Mouse (Mus musculus) limb, embryonic 15.5 days (tissue): ENCODE data around the gene Apol6. TPM values are rescaled to one million over a fixed set of nuclear protein-coding genes. Genes with fewer than 3 reads are reported as not detected.
A peak's percentile ranks its signal among the peaks of the same experiment; 100 is the strongest.

Source experiments
- ATAC-seq: fragments of 200-750 bp; cut with Nextera tagmentation; 2 replicates; pipeline ENCODE4 v1.8.0; 2017; ENCODE audit warnings: low read depth, moderate TSS enrichment; ENCODE audit not compliant: insufficient number of reproducible peaks, low FRiP score, low TSS enrichment
- H3K27ac ChIP-seq: fragments of 300-500 bp; sonication (generic); 2 replicates; pipeline ENCODE4 v1.5.1; 2015; ENCODE audit warnings: moderate library complexity, mild to moderate bottlenecking, inconsistent platforms
- H3K27me3 ChIP-seq: fragments of 300-500 bp; sonication (generic); 2 replicates; pipeline ENCODE4 v1.6.1; 2015; ENCODE audit warnings: inconsistent platforms
- H3K36me3 ChIP-seq: fragments of 300-500 bp; sonication (generic); 2 replicates; pipeline ENCODE4 v1.6.1; 2015; ENCODE audit warnings: inconsistent platforms
- H3K4me1 ChIP-seq: fragments of 300-500 bp; sonication (generic); 2 replicates; pipeline ENCODE4 v1.6.1; 2015; ENCODE audit warnings: inconsistent platforms
- H3K4me2 ChIP-seq: fragments of 300-500 bp; sonication (generic); 2 replicates; pipeline ENCODE4 v1.6.1; 2015; ENCODE audit warnings: mild to moderate bottlenecking, inconsistent platforms
- H3K4me3 ChIP-seq: fragments of 300-500 bp; sonication (generic); 2 replicates; pipeline ENCODE4 v1.5.1; 2015; ENCODE audit warnings: mild to moderate bottlenecking, inconsistent platforms
- H3K9ac ChIP-seq: fragments of 300-500 bp; sonication (generic); 2 replicates; pipeline ENCODE4 v1.6.1; 2015; ENCODE audit warnings: inconsistent platforms
- H3K9me3 ChIP-seq: fragments of 300-500 bp; sonication (generic); 2 replicates; pipeline ENCODE4 v1.6.1; 2016; ENCODE audit warnings: inconsistent platforms
- WGBS: fragments of 180-500 bp; shearing (Covaris S2); methylation state at CpG from one replicate; pipeline ENCODE4 v1.1.7; 2015; 5-methylcytosine and 5-hydroxymethylcytosine counted together
- polyA plus RNA-seq: library from polyadenylated mRNA; unstranded; fragments of >200 nt; fragmentation: Nextera tagmentation; extraction: Ambion mirVana; gene quantifications from 2 replicates; pipeline ENCODE4 v1.2.1, GENCODE M21; 2015

Gene Apol6
- polyA plus RNA-seq, 1 experiment from 2014 or later: 0.15 TPM

GRCm38 (mm10) chr15:77018740-77019340 lies 25.7 kb upstream of the Apol6 start:
- no peak for ATAC-seq
- Histone ChIP-seq H3K4me1 (peaks cover 11% of the 10 kb centered on the region), H3K9ac (no peak overlapping the region), H3K27me3 (no peaks in the 10 kb centered on the region), H3K9me3 (no peaks in the 10 kb centered on the region), H3K4me2 (no peak overlapping the region), H3K27ac (no peak overlapping the region), H3K4me3 (no peak overlapping the region), H3K36me3 (no peaks in the 10 kb centered on the region)
- WGBS: 59% methylated on average over 6 of the region's 6 CpGs

- H3K36me3 ChIP-seq: no peaks in the 10 kb centered on the region
- no peaks in the 10 kb centered on the region for H3K9me3 ChIP-seq
- H3K4me2 ChIP-seq: no peak overlapping the region
- WGBS: 83% methylated on average over 7 of the region's 7 CpGs
- H3K4me3 ChIP-seq: no peak overlapping the region
- no peak overlapping the region for H3K27ac ChIP-seq
- no peak overlapping the region for H3K9ac ChIP-seq
- ATAC-seq: no peak
- 0 out of 2 replicates have a peak, but pooled peaks cover 5% of the 10 kb centered on the region for H3K4me1 ChIP-seq
- H3K27me3 ChIP-seq: no peaks in the 10 kb centered on the region
These were observed 25.0 kb upstream of the Apol6 start for GRCm38 (mm10) chr15:77019533-77019932.

DNA sequence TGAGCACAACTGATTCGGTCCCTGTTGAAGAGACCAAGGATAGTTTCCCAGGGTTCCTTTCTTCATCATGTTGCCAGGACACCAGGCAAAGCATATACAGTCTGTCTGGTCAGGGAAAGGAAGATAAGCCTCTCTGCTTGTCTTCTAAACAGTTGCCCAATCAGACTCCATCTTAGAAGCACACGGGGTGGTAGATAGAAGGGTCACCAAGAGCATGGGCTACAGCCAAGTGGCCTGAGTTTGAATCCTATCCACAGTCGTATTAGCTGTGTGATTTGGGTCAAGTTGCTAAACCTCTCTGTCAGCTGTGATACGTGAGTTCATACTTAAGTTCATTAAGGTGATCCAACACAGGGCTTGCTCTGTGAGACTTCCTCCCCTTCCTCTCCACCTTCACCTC lies 24.4 kb upstream of the Apol6 start:
- Histone ChIP-seq H3K36me3 (no peaks in the 10 kb centered on the region), H3K27ac (no peak overlapping the region), H3K27me3 (no peaks in the 10 kb centered on the region), H3K9ac (no peak overlapping the region), H3K9me3 (no peaks in the 10 kb centered on the region), H3K4me1 (0 out of 2 replicates have a peak, but pooled peaks cover 5% of the 10 kb centered on the region), H3K4me2 (no peak overlapping the region), H3K4me3 (no peak overlapping the region)
- WGBS: 86% methylated on average over 4 of the region's 4 CpGs
- ATAC-seq: no peak

- Histone ChIP-seq H3K27me3 (no peaks in the 10 kb centered on the region), H3K9me3 (no peaks in the 10 kb centered on the region), H3K4me2 (no peak overlapping the region), H3K9ac (no peak overlapping the region), H3K4me3 (no peak overlapping the region), H3K27ac (no peak overlapping the region), H3K4me1 (0 out of 2 replicates have a peak, but pooled peaks cover 8% of the 10 kb centered on the region), H3K36me3 (no peaks in the 10 kb centered on the region)
- ATAC-seq: no peak
- WGBS: 92% methylated on average over 3 of the region's 3 CpGs
These were observed 23.5 kb upstream of the Apol6 start for GRCm38 (mm10) chr15:77021056-77021455.

DNA sequence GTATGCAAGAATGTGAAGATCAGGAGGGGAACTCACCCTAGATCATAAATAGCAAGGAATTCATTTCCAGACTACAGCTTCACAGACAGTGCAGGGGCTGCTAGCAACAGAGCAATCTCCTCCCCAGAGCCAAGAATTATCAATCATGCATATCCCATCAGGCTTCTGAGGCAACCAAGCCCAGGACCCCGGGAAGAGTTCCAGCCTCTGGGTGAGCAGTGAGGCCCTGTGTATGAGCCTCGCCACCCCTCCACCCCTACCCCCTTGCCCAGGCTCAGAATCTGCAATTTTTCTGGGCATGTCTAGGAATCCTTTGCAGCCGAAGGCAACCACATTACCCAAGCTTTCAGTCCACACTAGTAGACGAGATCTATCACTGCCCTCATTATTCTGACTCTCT lies 22.7 kb upstream of the Apol6 start:
- H3K9ac ChIP-seq: no peak overlapping the region
- H3K4me2 ChIP-seq: no peak overlapping the region
- H3K27me3 ChIP-seq: no peaks in the 10 kb centered on the region
- no peaks in the 10 kb centered on the region for H3K9me3 ChIP-seq
- H3K4me3 ChIP-seq: no peak overlapping the region
- H3K4me1 ChIP-seq: 0 out of 2 replicates have a peak, but pooled peaks cover 11% of the 10 kb centered on the region
- H3K27ac ChIP-seq: no peak overlapping the region
- 55% methylated on average over 4 of the region's 4 CpGs for WGBS
- no peak for ATAC-seq
- H3K36me3 ChIP-seq: no peaks in the 10 kb centered on the region

DNA sequence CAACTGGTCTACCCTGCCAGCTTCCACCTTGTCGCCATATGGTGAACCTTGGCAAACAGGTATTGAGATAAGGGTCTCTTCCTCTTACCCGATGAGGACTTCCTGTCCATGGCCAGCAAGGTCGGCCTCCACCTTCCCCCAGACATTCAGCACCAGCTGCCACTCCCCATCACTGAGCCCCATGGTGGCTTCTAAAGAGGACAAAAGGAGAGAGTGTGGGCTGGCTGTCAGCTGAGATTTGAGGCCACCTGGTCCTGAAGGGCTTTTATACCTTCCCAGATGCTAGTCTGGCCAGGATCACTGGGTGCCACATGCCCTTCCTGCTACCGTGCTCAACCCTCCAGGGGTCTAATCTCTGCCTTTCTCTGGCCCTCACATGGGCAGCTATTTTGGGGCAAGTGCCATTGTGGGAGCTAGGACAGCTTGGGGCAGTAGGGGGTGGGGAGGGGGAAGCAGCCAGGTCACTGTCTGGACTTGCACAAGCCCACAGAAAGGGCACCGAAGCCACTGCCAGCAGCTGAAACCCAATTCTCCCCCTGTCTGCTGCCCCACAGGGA lies 22.1 kb upstream of the Apol6 start:
- Histone ChIP-seq H3K9me3 (no peaks in the 10 kb centered on the region), H3K4me3 (no peak overlapping the region), H3K27ac (no peak overlapping the region), H3K4me2 (no peak overlapping the region), H3K9ac (no peak overlapping the region), H3K36me3 (no peaks in the 10 kb centered on the region), H3K4me1 (peaks cover 16% of the 10 kb centered on the region; the same call in 1 of the 2 replicates), H3K27me3 (no peaks in the 10 kb centered on the region)
- ATAC-seq: no peak
- 68% methylated on average over 5 of the region's 5 CpGs for WGBS

DNA sequence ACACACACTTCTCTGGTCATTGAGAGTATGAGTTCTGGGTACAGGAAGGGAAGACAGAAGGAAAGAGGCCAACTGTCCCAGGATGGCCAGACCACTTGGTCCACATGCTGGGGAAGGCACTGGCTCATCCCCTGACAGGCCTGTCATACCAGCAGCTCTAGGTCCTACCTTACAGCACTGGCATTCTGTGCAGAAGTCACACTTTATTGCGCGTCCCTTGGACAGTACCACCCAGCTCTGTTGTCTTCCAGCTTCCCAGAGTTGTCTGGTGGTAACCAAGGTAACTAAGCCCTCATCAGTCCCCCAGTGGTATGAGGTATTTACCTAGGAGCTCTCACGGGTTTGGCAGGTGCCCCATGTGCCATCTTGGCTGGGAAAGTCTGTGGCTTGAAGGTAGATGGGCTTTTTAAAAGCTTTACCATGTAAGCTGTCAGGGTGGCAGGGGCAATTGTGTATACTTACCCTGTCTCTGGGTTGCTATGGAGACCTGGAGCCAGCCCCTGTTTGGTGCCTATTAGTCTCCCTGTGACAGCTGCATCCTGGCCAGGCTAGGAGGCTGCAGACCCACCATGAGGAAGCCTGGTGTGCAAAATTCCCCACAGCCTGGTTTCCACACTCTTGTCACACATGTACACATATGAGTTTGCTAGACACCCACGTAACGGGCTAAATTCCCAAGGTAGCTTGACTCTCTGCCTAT lies 18.5 kb upstream of the Apol6 start:
- H3K4me1 ChIP-seq: peaks cover 30% of the 10 kb centered on the region
- no peak overlapping the region for H3K9ac ChIP-seq
- H3K4me2 ChIP-seq: no peak overlapping the region
- H3K27ac ChIP-seq: no peak overlapping the region; the same call in 1 of the 2 replicates
- H3K4me3 ChIP-seq: no peak overlapping the region
- 64% methylated on average over 5 of the region's 5 CpGs for WGBS
- no peak for ATAC-seq
- no peaks in the 10 kb centered on the region for H3K36me3 ChIP-seq
- no peaks in the 10 kb centered on the region for H3K27me3 ChIP-seq
- H3K9me3 ChIP-seq: no peaks in the 10 kb centered on the region

- Histone ChIP-seq H3K4me1 (peaks cover 33% of the 10 kb centered on the region), H3K27me3 (no peaks in the 10 kb centered on the region), H3K27ac (no peak overlapping the region), H3K36me3 (no peaks in the 10 kb centered on the region), H3K4me2 (no peak overlapping the region), H3K9me3 (no peaks in the 10 kb centered on the region), H3K4me3 (no peak overlapping the region), H3K9ac (no peak overlapping the region)
- no peak for ATAC-seq
- 96% methylated on average over 3 of the region's 3 CpGs for WGBS
These were observed 17.4 kb upstream of the Apol6 start for GRCm38 (mm10) chr15:77027117-77027516.

- no peaks in the 10 kb centered on the region for H3K36me3 ChIP-seq
- no peaks in the 10 kb centered on the region for H3K9me3 ChIP-seq
- no peak overlapping the region for H3K4me2 ChIP-seq
- ATAC-seq: no peak
- H3K9ac ChIP-seq: no peak overlapping the region
- no peak overlapping the region; the same call in 1 of the 2 replicates for H3K27ac ChIP-seq
- peaks cover 29% of the 10 kb centered on the region for H3K4me1 ChIP-seq
- H3K27me3 ChIP-seq: no peaks in the 10 kb centered on the region
- H3K4me3 ChIP-seq: no peak overlapping the region
- 58% methylated on average over 6 of the region's 6 CpGs for WGBS
These were observed 16.9 kb upstream of the Apol6 start for GRCm38 (mm10) chr15:77027675-77028074.

DNA sequence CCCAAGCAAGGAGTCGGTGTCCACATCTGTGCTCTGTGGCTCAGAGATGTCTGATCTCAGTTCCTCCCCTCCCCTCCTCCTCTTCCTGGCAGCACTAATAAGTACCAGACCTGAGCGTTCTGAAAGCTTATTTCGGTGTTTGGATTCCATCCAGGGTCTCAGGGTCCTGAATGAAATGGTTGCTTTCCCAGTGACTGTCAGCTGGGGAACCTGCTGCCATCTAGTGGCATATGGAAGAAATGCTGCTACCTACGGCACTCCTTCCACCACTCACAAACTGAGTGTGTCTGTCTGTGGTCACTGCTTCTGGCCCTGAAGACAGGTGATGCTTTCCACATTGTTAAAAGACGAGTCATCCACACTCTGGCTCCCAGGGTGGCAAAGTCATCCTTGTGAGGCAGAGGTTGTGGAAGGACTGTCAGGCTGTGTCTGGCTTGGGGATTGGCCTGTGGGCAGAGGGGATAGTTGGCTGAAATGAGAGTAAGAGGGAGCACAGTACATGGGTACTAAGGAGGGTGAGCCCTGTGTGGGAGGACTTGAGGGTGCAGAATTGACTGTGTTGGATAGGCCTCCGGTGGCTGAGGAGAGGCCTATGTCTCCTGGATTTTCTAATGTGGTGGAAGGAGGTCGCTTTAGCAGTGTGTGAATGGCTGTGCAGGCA lies 15.1 kb upstream of the Apol6 start:
- peak; percentile 60 for ATAC-seq
- WGBS: 23% methylated on average over 7 of the region's 7 CpGs
- Histone ChIP-seq H3K4me2 (peak overlapping the region; percentile 36), H3K9ac (no peak overlapping the region), H3K4me1 (peaks cover 28% of the 10 kb centered on the region), H3K9me3 (no peaks in the 10 kb centered on the region), H3K4me3 (peak overlapping the region; percentile 8; the same call in 1 of the 2 replicates), H3K36me3 (no peaks in the 10 kb centered on the region), H3K27me3 (no peaks in the 10 kb centered on the region), H3K27ac (peak overlapping the region; percentile 84)

DNA sequence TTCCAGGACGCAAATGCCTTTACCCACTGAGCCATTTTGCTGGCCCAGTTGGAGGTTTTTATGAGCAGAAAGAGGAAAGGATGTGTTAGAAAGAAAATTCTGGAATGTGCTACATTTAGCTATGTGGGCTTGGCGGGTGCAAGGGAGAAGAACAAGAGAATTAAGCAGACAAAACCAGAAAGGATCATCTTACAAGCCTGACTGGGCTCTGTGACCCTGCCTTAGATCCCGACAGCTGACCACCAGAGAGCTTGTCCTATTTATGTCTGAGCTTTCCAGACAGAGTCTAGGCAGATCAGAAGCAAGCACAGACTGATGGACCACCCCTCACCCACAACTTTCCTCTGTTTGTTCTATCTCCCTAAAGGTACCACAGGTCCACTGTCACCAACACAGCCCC lies 13.3 kb upstream of the Apol6 start:
- Histone ChIP-seq H3K4me3 (no peak overlapping the region), H3K27ac (no peak overlapping the region), H3K27me3 (no peaks in the 10 kb centered on the region), H3K4me2 (no peak overlapping the region), H3K9me3 (no peaks in the 10 kb centered on the region), H3K36me3 (no peaks in the 10 kb centered on the region), H3K9ac (no peak overlapping the region), H3K4me1 (peaks cover 41% of the 10 kb centered on the region)
- WGBS: 33% methylated on average over 3 of the region's 3 CpGs
- ATAC-seq: no peak

DNA sequence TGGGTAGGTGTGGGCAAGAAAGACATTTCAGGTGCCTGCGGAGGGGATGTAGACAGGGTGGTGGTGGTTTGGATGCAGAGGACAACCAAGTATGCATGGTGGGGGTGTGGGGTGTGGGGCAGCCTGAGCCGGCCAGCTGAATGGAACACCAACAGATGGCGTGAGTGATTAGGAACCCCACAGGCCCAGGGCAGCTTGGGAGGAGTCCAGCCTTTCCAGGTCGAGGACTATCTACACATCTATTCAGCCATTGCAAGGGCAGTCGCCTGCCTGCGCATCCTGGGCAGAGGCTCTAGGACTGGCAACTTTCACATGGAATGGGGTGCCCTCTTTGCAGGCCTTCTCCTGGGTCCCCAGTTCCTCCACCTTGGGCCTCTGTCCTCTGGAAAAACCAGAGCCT lies 10.0 kb upstream of the Apol6 start:
- ATAC-seq: no peak
- no peak overlapping the region for H3K9ac ChIP-seq
- H3K4me1 ChIP-seq: peaks cover 54% of the 10 kb centered on the region
- no peaks in the 10 kb centered on the region for H3K36me3 ChIP-seq
- WGBS: 69% methylated on average over 6 of the region's 6 CpGs
- H3K4me3 ChIP-seq: no peak overlapping the region
- H3K27me3 ChIP-seq: no peaks in the 10 kb centered on the region
- H3K9me3 ChIP-seq: no peaks in the 10 kb centered on the region
- no peak overlapping the region for H3K4me2 ChIP-seq
- 0 out of 2 replicates have a peak overlapping the region, but pooled peaks have one; percentile 22 for H3K27ac ChIP-seq
